Mouse (Mus musculus): ENCODE measurements at regions not wholly inside any gene's neighbourhood (a gene's known extent, or its start where the extent isn't known, plus 50 kb on each side); places are given as distances from the start of the nearest gene placed in this dataset.

DNA sequence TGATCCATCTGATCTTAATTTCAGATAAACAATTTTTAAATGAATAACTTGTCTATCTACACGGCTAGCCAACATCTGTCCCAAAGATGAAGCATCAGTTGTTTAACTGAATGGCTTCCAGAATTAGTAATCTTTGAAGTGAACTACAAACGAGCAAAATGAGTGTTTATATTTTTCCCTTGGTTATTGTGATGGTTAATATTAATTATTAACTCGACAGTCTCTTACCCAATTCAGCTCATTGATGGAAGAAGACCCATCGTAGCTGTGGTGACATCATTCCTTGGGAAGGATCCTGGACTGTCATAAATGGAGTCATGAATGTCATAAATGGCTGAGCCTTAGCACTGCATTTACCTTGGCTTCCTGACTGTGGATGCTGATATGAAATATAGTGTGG is 60.4 kb upstream of the Mocs1 start:
- no peak for TF ChIP-seq CTCF (IDR thresholded peaks at IDR 0.05)
- no peak for DNase-seq (ENCODE audit: low spot score)
- WGBS: 84% methylated on average over 4 of the region's 4 CpGs
- no peak overlapping the region for H3K4me3 ChIP-seq (ENCODE audit: low read depth, low read length)
- H3K9me3 ChIP-seq (ENCODE audit: low read length): no peaks in the 10 kb centered on the region
- no peak overlapping the region for H3K9ac ChIP-seq (replicated peaks; ENCODE audit: low read length, poor library complexity, severe bottlenecking)
- no peak for ATAC-seq (ENCODE audit: low FRiP score)
- H3K4me2 ChIP-seq (ENCODE audit: low read depth, low read length, poor library complexity, severe bottlenecking): no peak overlapping the region
- H3K27me3 ChIP-seq (ENCODE audit: insufficient read depth, low read length): no peaks in the 10 kb centered on the region
- H3K27ac ChIP-seq (ENCODE audit: low read depth, low read length): no peak overlapping the region
- H3K36me3 ChIP-seq (ENCODE audit: insufficient read depth, low read length): no peaks in the 10 kb centered on the region
- H3K4me1 ChIP-seq (ENCODE audit: insufficient read depth, low read length): no peaks in the 10 kb centered on the region

DNA sequence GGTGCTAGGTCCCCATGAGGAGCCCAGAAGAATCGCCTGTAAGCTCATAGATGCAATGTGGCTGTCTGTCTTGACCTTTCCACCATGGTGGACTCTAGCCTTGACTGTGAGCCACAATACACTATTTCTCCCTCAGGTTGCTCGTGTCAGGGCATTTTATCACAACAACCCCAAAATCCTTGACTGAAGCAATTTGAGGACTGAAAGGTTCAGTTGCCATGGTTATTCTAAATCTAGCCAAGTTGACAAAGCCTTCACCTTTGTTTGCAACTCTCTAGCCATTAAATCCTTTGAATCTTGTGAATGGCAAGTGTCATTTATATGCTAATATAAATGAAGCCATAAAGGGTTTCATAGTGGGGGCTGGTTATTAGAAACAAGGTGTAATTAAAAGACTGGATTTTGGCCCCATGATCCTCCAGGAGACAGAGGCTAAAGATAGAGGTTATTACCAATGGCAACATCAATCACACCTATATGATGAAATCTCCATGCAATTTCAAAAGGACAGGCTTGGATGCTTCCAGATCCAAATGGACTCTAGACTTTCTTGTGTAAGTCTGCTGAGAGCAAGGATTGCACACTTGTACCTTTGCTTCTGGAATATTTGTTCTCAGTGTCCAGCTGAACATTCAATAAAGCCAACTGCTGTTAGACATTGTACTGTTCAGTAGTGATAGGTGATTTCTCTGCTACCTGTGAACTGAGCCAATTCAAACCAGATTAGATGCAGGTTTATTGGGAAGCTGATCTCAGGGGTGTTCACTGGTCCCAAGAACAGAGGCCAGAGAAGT is 59.5 kb upstream of the Mocs1 start:
- no peak overlapping the region for H3K9ac ChIP-seq (replicated peaks; ENCODE audit: low read length, poor library complexity, severe bottlenecking)
- ATAC-seq (ENCODE audit: low FRiP score): no peak
- WGBS: 49% methylated on average over 2 of the region's 2 CpGs

DNA sequence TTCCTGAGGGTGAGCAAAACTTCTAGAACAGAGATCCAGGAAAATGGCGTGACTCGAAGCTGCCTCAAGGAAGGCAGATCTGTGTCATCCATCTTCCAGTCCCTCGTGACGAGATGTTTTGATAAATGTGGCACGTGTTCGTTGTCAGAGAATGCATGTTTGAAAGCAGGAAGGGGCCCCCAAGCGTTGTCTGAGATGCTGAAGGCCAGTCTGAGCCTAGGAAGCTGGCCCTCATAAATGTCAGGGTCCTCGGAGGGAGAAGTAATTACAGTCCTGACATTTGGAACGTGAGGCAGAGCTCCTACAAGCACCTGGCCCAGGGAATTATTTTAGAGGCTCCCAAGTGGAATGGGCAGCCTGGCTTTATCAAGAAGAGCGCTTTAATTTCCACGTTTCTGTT is 50.5 kb upstream of the Mocs1 start:
- H3K27me3 ChIP-seq (ENCODE audit: insufficient read depth, low read length): no peaks in the 10 kb centered on the region
- no peaks in the 10 kb centered on the region for H3K9me3 ChIP-seq (ENCODE audit: low read length)
- no peaks in the 10 kb centered on the region for H3K36me3 ChIP-seq (ENCODE audit: insufficient read depth, low read length)
- H3K9ac ChIP-seq (replicated peaks; ENCODE audit: low read length, poor library complexity, severe bottlenecking): no peak overlapping the region
- H3K4me1 ChIP-seq (ENCODE audit: insufficient read depth, low read length): no peaks in the 10 kb centered on the region
- no peak for ATAC-seq (ENCODE audit: low FRiP score)
- no peak for TF ChIP-seq CTCF (IDR thresholded peaks at IDR 0.05)
- 81% methylated on average over 11 of the region's 11 CpGs for WGBS
- H3K27ac ChIP-seq (ENCODE audit: low read depth, low read length): no peak overlapping the region
- H3K4me2 ChIP-seq (ENCODE audit: low read depth, low read length, poor library complexity, severe bottlenecking): no peak overlapping the region
- no peak overlapping the region for H3K4me3 ChIP-seq (ENCODE audit: low read depth, low read length)
- no peak for DNase-seq (ENCODE audit: low spot score)

More for the DNA sequence above, 59.5 kb upstream of the Mocs1 start:
- Histone ChIP-seq H3K9me3 (ENCODE audit: low read length) (no peaks in the 10 kb centered on the region), H3K4me1 (ENCODE audit: insufficient read depth, low read length) (no peaks in the 10 kb centered on the region), H3K27ac (ENCODE audit: low read depth, low read length) (no peak overlapping the region), H3K4me3 (ENCODE audit: low read depth, low read length) (no peak overlapping the region), H3K27me3 (ENCODE audit: insufficient read depth, low read length) (no peaks in the 10 kb centered on the region), H3K4me2 (ENCODE audit: low read depth, low read length, poor library complexity, severe bottlenecking) (no peak overlapping the region), H3K36me3 (ENCODE audit: insufficient read depth, low read length) (no peaks in the 10 kb centered on the region)
- DNase-seq (ENCODE audit: low spot score): no peak
- no peak for TF ChIP-seq CTCF (IDR thresholded peaks at IDR 0.05)
